Mouse (Mus musculus): Measurements from ENCODE around the gene Mea1.

Mea1 gene

DNA sequence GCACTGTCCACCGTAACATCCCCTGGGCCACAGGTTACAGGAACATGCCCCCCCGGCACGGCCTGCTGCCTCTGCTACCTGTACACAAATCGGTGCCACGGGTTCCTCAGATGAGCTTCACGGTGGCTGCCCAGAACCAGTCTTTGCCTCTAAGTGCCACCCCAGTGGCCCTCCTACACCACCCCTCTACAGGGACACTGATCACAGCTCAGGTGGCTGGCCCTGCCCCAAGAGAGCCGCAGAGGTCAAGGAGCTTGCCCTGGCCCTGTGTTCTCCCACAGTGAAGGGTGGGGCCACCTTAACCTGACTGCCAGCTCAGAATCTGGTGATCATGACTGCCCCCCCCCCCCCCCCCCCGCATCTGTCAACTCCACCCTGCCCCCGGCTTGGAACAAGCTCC lies at the start of gene Mea1:
Gene Mea1, plus strand, starts transcription at position 378 of the 400 bp plus-strand sequence.
- DNase-seq: peak in 1 of 2 experiments; percentile 55

- peak; percentile 82 to 94 for DNase-seq
These were observed 48.7 kb upstream of the Mea1 start for GRCm38 (mm10) chr17:46629685-46630441.

- DNase-seq: peak; percentile 58 to 83
These were observed 41.6 kb upstream of the Mea1 start for GRCm38 (mm10) chr17:46636831-46637523.

- DNase-seq: no peak
These were observed 38.7 kb upstream of the Mea1 start for GRCm38 (mm10) chr17:46639929-46640328.

GRCm38 (mm10) chr17:46642060-46642459 lies 36.5 kb upstream of the Mea1 start:
- no peak for DNase-seq

GRCm38 (mm10) chr17:46644152-46644805 lies 34.3 kb upstream of the Mea1 start:
- no peak for DNase-seq

DNA sequence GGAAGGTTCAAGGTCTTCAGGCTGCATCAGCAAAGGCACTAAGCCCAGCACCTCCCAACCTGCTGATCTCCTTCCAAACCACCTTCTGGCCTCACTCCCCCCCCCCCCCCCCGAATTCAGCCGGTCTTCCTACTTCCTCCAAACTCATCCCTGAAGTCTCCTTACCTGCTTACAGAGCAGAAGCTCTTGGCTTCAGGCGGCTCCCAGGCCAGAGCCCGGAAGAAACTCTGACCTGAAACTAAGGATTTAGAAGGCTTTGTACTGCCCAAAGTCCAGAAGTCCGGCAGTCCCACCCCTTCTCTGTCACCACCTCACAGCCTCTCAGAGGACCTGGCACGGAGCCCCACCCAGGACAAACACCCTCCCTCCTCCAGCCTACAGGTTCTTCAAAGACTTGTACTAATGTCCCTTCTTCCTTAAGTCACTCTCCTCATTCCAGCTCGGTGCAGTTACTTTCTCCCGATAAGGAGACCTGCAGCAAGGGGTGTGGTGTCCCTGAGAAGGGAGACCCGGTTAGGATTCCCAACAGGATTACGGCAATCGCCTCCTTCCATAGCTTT lies 33.6 kb upstream of the Mea1 start:
- peak; percentile 81 to 86 for DNase-seq

GRCm38 (mm10) chr17:46645561-46646321 lies 32.9 kb upstream of the Mea1 start, which contains the start of the genes Klc4 and Mrpl2:
Gene Klc4, minus strand, starts transcription at chr17:46646022.
Gene Mrpl2, plus strand, starts transcription at chr17:46646229.
- DNase-seq: peak; percentile 99 to 100

DNA sequence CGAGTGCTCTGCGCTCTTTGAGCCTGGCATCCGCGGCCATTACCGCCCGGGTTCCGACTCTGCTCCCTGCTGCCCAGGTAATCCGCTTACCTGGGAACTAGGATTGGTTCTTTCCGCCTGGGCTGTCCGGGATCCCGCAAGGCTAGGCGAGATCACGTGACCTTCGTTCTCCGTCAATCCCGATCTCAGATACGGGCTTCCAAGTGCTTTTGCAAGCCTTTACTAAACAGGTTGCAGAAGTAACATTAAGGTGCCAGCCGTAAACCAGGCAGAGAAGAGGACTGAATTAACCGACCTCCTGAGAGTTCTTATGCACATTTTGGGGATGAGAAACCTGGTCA lies 32.3 kb upstream of the Mea1 start:
- no peak for DNase-seq

- DNase-seq: no peak
These were observed 31.3 kb upstream of the Mea1 start for GRCm38 (mm10) chr17:46647279-46647678.

DNA sequence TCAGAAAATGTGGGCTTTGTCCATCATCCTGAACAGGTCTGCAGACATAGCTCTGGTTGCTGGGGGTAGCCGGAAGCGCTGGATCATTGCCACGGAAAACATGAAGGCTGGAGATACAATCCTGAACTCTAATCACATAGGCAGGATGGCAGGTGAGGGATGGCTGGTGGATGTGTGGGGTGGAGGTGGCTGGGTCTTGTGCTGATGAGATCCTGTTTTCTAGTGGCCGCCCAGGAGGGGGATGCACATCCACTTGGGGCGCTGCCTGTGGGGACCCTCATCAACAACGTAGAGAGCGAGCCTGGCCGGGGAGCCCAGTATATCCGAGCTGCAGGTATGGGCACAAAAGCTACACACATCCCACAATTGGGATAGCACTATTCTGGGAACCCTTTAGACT lies 30.2 kb upstream of the Mea1 start:
- no peak for DNase-seq

GRCm38 (mm10) chr17:46649811-46650210 lies 28.8 kb upstream of the Mea1 start:
- peak in 1 of 2 experiments; percentile 59 for DNase-seq

- DNase-seq: peak; percentile 95 to 98
These were observed 28.2 kb upstream of the Mea1 start, which contains the start of gene Cul7 for GRCm38 (mm10) chr17:46650232-46651031. Gene Cul7, plus strand, starts transcription at chr17:46650337.

- no peak for DNase-seq
These were observed 27.3 kb upstream of the Mea1 start for GRCm38 (mm10) chr17:46651292-46651691.

DNA sequence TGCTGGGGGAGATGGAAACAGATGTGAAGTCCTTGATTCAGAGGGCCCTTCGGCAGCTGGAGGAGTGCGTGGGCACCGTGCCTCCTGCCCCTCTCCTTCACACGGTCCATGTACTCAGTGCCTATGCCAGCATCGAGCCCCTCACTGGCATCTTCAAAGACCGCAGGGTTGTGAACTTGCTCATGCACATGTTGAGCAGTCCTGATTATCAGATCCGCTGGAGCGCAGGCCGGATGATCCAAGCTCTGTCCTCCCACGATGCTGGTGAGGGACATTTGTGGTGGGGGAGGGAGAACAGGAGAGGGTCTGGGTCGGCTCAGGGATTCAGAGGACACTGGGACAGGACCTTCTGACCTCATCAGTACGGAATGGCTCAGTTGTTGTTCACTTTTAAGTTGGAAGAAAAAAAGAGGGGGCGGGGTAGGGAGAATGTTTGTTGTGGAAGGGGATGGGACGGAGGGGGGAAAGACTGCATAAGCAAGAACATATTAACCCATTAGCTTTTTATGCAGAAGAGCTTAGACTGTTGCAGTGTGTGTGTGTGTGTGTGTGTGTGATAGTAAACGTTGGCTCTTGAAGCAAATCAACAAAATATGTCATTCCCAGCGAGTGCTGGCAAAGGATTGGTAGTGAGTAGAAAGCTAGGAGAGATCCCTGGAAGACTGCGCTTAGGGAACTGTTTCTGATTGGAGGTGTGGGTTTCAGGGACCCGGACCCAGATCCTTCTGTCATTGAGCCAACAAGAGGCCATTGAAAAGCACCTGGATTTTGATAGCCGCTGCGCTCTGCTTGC lies 26.6 kb upstream of the Mea1 start:
- no peak for DNase-seq

GRCm38 (mm10) chr17:46656054-46656453 lies 22.5 kb upstream of the Mea1 start:
- no peak for DNase-seq

DNA sequence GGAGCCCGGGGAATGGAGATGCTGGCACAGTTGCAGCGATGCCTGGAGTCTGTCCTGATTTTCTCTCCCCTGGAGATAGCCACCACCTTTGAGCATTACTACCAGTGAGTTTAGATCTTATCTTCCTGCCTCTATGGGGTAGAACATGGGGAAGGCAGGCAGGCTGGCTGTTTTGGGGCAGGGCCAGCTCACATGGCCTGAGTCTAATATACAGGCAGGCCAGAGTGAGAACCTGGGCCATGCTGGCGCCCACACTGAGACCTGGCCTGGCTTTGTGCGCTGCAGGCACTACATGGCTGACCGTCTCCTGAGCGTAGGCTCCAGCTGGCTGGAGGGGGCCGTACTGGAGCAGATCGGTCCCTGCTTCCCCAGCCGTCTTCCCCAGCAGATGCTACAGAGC lies 17.2 kb upstream of the Mea1 start:
- no peak for DNase-seq

GRCm38 (mm10) chr17:46661981-46662380 lies 16.6 kb upstream of the Mea1 start:
- no peak for DNase-seq

GRCm38 (mm10) chr17:46662730-46663129 lies 15.9 kb upstream of the Mea1 start:
- DNase-seq: no peak

DNA sequence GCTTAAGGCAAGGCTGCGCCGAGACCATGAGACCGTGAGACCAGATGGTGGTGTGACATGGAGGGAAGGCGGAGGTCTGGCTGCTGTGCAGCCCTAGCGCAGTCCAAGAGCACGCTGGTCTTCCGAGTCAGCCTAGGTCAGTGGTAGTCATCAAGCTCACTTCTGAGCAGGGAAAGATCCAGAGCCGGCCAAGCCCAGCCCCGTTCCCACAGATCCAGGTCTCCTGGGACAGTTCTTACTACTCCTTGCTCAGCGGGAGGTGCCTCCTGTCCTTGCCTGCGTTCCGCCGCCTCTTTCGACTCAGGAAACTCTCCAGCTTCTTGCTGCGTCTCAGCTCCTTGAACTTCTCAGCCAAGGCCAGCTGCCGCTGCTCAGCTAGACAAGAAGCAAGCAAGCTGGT lies 10.9 kb upstream of the Mea1 start:
- DNase-seq: no peak

- DNase-seq: no peak
These were observed 8.7 kb upstream of the Mea1 start for GRCm38 (mm10) chr17:46669911-46670310.
